8 mouse cellular contexts compared by ENCODE assay signal in the genomic region with DNA sequence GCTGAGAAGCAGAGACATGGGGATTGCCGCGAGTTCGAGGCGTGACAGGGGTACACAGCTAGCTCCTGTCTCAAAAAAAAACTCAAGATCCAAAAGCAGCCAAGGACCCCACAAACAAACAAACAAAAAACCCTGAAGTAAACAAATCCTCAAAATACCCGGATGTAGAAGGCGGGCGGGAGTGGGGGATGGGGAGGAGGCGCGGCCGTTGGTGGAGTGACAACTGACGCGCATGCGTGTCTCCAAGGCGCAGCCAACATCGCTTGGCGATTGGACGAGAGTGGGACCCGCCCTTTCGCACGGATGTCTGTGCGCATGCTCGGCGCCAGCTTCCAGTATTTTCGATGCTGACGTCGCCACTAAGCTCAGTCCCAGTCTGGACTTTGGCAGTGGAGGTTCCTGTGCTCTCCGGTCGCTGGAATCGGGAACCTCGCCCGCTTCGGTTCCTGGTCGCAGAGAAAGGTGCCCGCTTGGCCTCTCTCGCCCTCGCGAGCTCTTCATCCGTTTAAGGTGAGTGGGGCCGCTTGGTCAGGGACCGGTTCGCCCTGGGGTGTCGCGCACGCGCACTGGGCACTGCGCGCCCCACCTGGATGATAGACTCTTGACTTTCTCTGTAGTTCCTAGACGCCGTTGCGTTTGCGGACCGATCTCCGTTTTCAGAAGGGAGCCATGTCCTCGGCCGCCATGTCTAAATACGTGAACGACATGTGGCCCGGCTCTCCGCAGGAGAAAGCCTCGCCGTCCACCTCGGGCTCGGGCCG. TPM values are rescaled to one million over a fixed set of nuclear protein-coding genes. Genes with fewer than 3 reads are reported as not detected.
DNase-seq lines count a peak whose midpoint lies in the region; ATAC-seq lines count a peak whose summit lies in the region.

Rsrp1 (plus strand) TSS at position 335 of the 761 bp plus-strand sequence.

- no peaks in the 10 kb centered on the region for H3K27me3 ChIP-seq in heart, embryonic 13.5 days (replicated peaks)
- no peaks in the 10 kb centered on the region for H3K27me3 ChIP-seq in liver, embryonic 12.5 days (replicated peaks)
- H3K27me3 ChIP-seq in stomach, embryonic 15.5 days (replicated peaks) = no peaks in the 10 kb centered on the region

- H3K4me2 ChIP-seq in heart, embryonic 13.5 days = peak within 1 kb of the TSS; percentile 90
- H3K4me2 ChIP-seq in liver, embryonic 12.5 days = peak within 1 kb of the TSS; percentile 82
- H3K4me2 ChIP-seq in stomach, embryonic 15.5 days = peak within 1 kb of the TSS; percentile 70

- ATAC-seq in erythroid progenitor cell, adult 5-6 weeks (replicated peaks; ENCODE audit: low FRiP score, poor library complexity, severe bottlenecking) = peak; percentile 85
- ATAC-seq in heart, embryonic 13.5 days (ENCODE audit: extremely low read depth, insufficient number of reproducible peaks, low FRiP score, low TSS enrichment) = peak; percentile 89
- peak; percentile 85 for ATAC-seq in liver, embryonic 12.5 days
- peak; percentile 93 for ATAC-seq in stomach, embryonic 15.5 days (ENCODE audit: insufficient read depth, low FRiP score, low read depth)

- peak within 1 kb of the TSS; percentile 99 for H3K9ac ChIP-seq in heart, embryonic 13.5 days
- H3K9ac ChIP-seq in liver, embryonic 12.5 days = peak within 1 kb of the TSS; percentile 100
- H3K9ac ChIP-seq in stomach, embryonic 15.5 days = peak within 1 kb of the TSS; percentile 99

- under 1% methylated on average over 64 of the region's 64 CpGs for WGBS in heart, embryonic 13.5 days
- WGBS in liver, embryonic 12.5 days (ENCODE audit: insufficient replicate concordance) = under 1% methylated on average over 64 of the region's 64 CpGs
- under 1% methylated on average over 64 of the region's 64 CpGs for WGBS in stomach, embryonic 15.5 days

- H3K36me3 ChIP-seq in heart, embryonic 13.5 days = peaks cover 43% of the 10 kb centered on the region
- peaks cover 46% of the 10 kb centered on the region for H3K36me3 ChIP-seq in liver, embryonic 12.5 days
- H3K36me3 ChIP-seq in stomach, embryonic 15.5 days = peaks cover 25% of the 10 kb centered on the region

- peak within 1 kb of the TSS; percentile 100 for H3K4me3 ChIP-seq in heart, embryonic 13.5 days
- H3K4me3 ChIP-seq in liver, embryonic 12.5 days = peak within 1 kb of the TSS; percentile 100
- peak within 1 kb of the TSS; percentile 99 for H3K4me3 ChIP-seq in stomach, embryonic 15.5 days (replicated peaks)

- H3K4me1 ChIP-seq in heart, embryonic 13.5 days = peaks cover 33% of the 10 kb centered on the region
- peaks cover 65% of the 10 kb centered on the region for H3K4me1 ChIP-seq in liver, embryonic 12.5 days
- H3K4me1 ChIP-seq in stomach, embryonic 15.5 days = peaks cover 12% of the 10 kb centered on the region

- peak within 1 kb of the TSS; percentile 97 for H3K27ac ChIP-seq in heart, embryonic 13.5 days (replicated peaks)
- H3K27ac ChIP-seq in liver, embryonic 12.5 days = peak within 1 kb of the TSS; percentile 99
- H3K27ac ChIP-seq in stomach, embryonic 15.5 days = peak within 1 kb of the TSS; percentile 98

- H3K9me3 ChIP-seq in heart, embryonic 13.5 days = no peaks in the 10 kb centered on the region
- no peaks in the 10 kb centered on the region for H3K9me3 ChIP-seq in liver, embryonic 12.5 days (replicated peaks)
- H3K9me3 ChIP-seq in stomach, embryonic 15.5 days = no peaks in the 10 kb centered on the region

- peak; percentile 99 for DNase-seq in CD4-positive helper T cell, adult 2 months (ENCODE audit: low read depth, low spot score)
- peak; percentile 97 for DNase-seq in brain, embryonic 18.5 days (ENCODE audit: low read depth, low spot score)
- DNase-seq in kidney, postnatal 10 days = peak; percentile 99
- DNase-seq in natural killer cell, adult 2 months (ENCODE audit: low spot score in 2 of 2) = peak; percentile 96 to 97

RNA-seq across cellular contexts. Expression of gene Rsrp1, which starts in this region (rescaled TPM):
- 722 and 849 TPM in 2 replicates for total RNA-seq in erythroid progenitor cell, adult 5-6 weeks (2015; ENCODE audit: low replicate concordance)
- total RNA-seq in erythroid progenitor cell, adult 5-6 weeks (2017; ENCODE audit: low replicate concordance) = 222 and 384 TPM in 2 replicates
- 325 and 327 TPM in 2 replicates for polyA plus RNA-seq in heart, embryonic 13.5 days (2015; fragmentation: Nextera tagmentation; extraction: Ambion mirVana)
- polyA plus RNA-seq in liver, embryonic 12.5 days (2016; fragmentation: Nextera tagmentation; extraction: Ambion mirVana) = 310 and 322 TPM in 2 replicates
- 500 and 512 TPM in 2 replicates for polyA plus RNA-seq in stomach, embryonic 15.5 days (2015; fragmentation: Nextera tagmentation; extraction: Ambion mirVana)

Comparison
In these comparisons a context has a peak if more than half of its experiments do, and no peak if none do; other contexts are left out.
1. Peak in every context shown above with its lines: DNase-seq, ATAC-seq, H3K4me3 ChIP-seq and H3K27ac ChIP-seq.